Mouse (Mus musculus): ENCODE results near the gene Cdk17. TPM values are rescaled to one million over a fixed set of nuclear protein-coding genes. Genes with fewer than 3 reads are reported as not detected.

Gene Cdk17
- polyA plus RNA-seq (2012; rRNA removed): 139 and 147 TPM in 2 replicates

DNA sequence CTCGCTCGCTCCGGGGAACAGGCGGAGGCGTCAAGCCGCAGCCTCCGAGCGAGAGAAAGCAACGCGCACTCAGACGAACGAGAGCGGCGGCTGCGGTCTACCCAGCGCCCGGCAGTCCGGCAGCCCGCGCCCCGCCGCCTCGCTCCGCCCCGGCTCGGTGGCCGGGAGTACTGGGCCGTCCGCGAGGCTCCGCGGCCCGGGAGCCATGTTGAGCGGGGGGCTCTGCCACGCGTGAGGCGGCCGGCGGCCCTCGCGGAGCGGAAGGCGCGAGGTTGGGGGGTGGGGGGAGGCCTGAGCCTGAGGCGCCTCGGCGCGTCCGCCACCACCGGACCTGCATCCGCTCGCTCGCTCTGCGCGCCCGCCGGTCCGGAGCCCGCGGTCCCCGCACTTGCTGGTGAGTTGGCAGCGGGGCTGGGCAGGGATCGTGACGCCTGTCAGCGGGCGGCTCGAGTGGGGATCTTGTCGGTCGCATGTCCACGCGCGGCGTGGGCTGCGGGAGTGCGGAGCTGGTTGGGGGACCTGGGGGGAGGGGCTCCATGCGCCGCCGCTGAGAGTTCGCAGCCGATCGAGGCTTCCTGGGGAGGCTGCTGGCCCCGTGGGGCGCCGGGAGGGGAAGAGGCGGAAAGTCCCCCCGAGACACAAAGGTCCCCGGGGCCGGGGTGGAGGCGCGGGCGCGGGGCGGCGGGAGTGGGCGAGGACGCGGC is at the start of gene Cdk17:
TSS of gene Cdk17 (plus strand) at position 69 of the 704 bp plus-strand sequence.
- peak in 1 of 2 experiments; percentile 49 for DNase-seq (ENCODE audit: extremely low spot score in 1 of 2, low spot score in 1 of 2)

DNA sequence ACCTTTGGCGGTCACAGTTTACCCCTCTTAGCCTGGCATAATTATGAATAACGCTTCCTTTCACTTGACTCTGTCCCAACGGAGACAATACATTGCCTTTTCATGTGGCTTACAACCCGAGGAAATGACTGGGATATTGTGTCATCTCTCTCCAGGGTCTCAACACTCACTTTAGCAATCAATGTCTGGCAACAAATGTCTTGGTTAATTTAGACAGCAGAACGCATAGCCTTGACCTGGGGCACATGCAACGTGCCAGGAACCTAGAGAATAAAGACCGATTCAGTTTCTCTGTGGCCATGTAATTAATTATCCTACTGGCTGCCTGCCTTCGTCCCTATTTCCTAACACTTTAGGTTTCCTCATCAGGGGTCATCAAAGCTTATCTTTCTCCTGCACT is 49.3 kb upstream of the Cdk17 start:
- no peak for DNase-seq (ENCODE audit: extremely low spot score in 1 of 2, low spot score in 1 of 2)

DNA sequence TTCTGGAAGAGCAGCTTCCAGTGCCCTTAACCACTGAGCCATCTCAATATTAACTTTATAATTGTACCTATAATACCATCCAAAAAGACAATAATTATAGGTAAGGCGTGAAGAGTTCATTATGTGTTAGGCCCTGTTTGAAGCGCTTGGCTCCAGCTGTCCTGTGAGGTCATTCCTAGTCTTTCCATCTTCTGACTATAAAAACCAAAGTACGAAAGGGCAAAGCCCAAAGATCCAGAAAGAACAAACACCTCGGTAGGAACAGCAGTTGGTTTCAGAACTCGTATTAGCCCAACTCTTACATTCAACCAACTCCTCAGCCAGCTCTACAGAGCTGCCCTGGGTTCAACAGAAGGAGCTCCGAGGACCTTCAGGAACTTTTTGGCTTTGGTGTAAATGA is 48.7 kb upstream of the Cdk17 start:
- DNase-seq (ENCODE audit: extremely low spot score in 1 of 2, low spot score in 1 of 2): no peak

DNA sequence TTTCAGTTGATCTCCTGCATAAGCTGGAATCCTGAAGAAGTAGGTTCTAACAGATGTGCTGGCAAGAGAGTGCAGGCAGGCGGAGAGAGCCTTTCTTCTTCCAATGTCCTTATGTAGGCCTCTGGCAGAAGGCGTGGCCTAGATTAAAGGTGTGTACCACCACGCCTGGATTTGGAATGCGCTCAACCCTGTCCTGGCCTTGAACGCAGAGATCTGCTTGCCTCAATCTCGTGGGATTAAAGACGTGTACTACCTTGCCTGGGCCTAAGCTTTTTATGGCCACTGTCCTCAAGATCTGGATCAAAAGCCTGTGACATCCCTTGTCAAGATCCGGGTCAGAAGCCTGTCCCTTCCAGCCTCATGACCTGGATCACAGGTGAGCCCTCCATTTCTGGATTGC is 46.7 kb upstream of the Cdk17 start:
- no peak for DNase-seq (ENCODE audit: extremely low spot score in 1 of 2, low spot score in 1 of 2)

DNA sequence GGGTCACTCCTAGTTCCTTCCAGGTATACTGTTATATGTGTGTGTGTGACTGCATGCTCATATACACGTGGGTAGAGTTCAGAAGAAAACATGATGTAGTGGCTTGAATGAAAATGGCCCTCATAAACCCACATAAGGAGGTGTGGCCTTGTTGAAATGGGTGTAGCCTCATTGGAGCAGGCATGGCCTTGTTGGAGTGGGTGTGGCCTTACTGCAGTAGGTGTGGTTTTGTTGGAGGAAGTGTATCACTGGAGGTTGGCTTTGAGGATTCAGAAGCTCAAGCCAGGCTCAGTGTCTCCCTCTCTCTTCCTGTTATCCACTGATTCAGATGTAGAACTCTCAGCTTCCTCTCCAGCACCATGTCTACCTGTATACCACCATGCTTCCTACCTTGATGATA is 45.9 kb upstream of the Cdk17 start:
- DNase-seq (ENCODE audit: extremely low spot score in 1 of 2, low spot score in 1 of 2): no peak

- DNase-seq (ENCODE audit: extremely low spot score in 1 of 2, low spot score in 1 of 2): no peak
Observed at GRCm38 (mm10) chr10:93115743-93116142, 44.9 kb upstream of the Cdk17 start.

DNA sequence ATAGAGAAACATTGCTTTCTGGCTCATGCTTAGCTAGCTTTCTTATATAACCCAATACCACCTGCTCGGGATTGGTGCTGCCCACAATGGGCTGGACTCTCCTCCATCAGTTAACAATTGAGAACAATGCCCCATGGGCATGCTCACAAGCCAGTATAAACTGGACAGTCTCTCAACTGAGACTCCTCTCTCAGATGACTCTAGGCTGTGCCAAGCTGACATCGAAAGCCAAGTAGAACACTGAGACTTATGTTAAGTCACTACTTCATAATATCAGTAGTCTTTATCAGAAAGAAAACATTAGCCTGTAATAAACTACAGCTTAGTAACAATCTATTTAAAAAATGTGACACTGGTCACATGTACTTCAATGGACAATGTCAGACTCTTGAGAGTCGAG is 44.0 kb upstream of the Cdk17 start:
- DNase-seq (ENCODE audit: extremely low spot score in 1 of 2, low spot score in 1 of 2): no peak

DNA sequence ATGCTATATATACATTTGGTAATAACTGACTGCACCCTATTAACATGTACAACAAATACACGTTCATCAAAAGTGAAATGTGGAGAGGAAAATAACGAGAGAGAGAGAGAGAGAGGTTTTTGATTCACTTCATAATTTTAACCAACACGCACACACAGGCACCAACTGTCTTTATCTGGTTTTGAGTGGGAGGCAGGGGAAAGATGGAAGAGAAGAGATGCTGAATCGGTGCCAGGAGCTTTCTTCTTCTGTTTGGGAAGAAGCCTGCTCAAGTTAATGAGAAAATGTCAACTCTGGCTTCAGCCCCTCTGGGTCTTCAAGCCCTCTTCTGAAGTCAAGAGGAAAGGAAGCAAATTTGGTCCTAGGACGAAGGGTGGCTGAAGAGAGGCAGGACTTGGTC is 40.9 kb upstream of the Cdk17 start:
- DNase-seq (ENCODE audit: extremely low spot score in 1 of 2, low spot score in 1 of 2): peak in 1 of 2 experiments; percentile 84

- DNase-seq (ENCODE audit: extremely low spot score in 1 of 2, low spot score in 1 of 2): no peak
Observed at GRCm38 (mm10) chr10:93121262-93121860, 39.3 kb upstream of the Cdk17 start.

DNA sequence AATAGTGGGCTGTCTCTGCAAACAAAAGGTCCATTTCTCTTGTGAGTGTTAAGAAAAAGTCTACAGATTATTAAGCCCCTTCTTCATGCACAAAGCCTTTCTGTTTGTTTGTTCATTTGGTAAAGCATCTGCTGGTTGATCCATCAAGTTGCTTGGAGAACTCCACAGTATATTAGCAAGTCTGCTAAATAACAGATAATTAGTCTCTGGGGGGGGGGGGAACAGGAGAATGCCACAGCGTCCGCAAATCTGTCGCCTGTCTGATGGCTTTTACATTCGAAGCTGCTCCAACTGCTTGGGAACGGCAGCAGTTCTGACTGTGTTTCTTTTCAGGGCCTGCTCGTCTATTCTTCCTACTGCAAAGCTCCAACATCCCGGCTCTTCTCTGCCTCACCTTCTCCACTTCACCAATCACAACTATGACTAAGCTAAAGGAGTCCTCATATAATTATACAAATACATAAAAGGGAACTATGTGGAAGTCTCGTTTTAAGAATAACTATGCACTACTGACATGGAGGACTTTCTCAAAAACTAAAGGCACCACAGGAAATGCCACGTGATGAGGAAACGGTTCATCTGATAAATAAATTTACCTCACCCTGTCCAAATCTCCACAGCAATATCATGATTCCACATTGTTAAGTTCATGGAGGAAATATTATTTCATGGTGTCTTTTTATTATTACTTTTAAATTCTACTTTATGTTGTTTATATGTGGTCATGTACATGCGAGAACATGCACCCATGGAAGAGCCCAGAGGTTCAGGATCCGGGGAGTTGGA is 38.1 kb upstream of the Cdk17 start:
- DNase-seq (ENCODE audit: extremely low spot score in 1 of 2, low spot score in 1 of 2): no peak

GRCm38 (mm10) chr10:93123310-93123709 is 37.4 kb upstream of the Cdk17 start:
- DNase-seq (ENCODE audit: extremely low spot score in 1 of 2, low spot score in 1 of 2): no peak

DNA sequence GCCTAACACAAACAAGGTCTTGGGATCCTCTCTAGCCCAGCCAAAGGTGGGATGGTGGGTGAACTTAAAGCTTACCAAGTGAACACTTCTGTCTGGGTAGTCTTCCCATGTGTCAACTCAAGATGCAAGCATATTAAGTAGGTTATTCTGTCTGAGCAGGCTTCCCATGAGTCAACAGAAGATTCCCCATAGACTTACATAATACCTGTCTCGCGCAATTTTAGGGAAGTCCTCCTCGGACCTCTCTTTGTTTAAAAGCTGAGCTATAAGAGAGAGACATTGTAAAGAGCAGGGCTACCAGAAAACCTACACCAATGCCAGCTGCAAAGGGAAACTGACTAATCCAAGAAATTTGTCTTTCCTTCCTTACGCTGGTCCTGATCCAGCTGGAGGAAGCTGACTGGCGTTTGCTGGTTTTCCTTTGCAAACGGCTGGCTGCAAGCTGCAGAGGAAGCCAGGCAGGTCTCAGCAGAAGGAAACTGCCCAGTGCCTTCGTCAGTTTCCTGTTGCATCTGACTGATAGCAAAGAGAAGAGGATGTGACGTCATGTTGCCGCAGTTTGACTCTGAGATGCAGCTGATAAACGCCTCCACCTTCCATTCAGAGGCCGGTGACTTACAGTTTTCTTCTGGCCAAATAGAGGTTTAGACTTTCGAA is 36.6 kb upstream of the Cdk17 start:
- peak in 1 of 2 experiments; percentile 46 for DNase-seq (ENCODE audit: extremely low spot score in 1 of 2, low spot score in 1 of 2)

- DNase-seq (ENCODE audit: extremely low spot score in 1 of 2, low spot score in 1 of 2): no peak
Observed at GRCm38 (mm10) chr10:93126025-93126424, 34.6 kb upstream of the Cdk17 start.

DNA sequence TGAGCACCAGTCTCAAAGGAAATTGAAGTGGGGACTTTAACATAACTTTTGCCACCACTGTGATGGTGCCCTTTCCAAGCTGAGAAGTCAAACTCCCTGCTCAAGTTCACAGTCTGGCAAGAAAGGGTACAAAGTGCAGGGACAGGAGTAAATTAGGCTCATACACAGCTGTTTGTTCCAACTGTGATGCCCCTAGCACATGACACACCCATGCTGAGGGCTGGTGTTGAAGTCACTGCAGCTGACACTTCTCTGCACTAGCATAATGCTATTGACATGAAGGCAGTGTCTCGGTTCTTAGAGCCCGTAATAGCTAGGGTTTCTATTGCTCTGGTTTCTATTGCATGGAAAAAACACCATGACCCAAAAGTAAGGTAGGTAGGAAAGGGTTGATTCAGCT is 32.1 kb upstream of the Cdk17 start:
- DNase-seq (ENCODE audit: extremely low spot score in 1 of 2, low spot score in 1 of 2): no peak

DNA sequence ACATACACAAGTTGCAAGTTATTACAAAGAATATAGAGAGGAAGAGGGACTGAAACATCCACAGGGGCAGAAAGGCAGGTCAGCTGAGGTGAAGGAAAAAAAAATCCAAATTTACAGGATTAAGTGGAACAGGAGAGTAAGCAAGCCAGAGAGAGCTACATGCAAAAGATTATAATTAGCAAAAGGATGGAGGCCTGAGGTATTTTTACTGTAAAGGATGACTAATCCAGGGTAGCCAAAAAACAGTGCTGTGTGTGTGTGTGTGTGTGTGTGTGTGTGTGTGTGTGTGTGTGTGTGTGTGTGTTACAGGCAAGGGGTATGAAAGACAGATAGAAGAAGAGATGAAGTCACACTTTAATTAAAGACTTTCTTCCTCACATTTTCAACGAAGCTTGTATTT is 31.3 kb upstream of the Cdk17 start:
- DNase-seq (ENCODE audit: extremely low spot score in 1 of 2, low spot score in 1 of 2): peak in 1 of 2 experiments; percentile 63

GRCm38 (mm10) chr10:93129904-93130455 is 30.7 kb upstream of the Cdk17 start:
- no peak for DNase-seq (ENCODE audit: extremely low spot score in 1 of 2, low spot score in 1 of 2)

- DNase-seq (ENCODE audit: extremely low spot score in 1 of 2, low spot score in 1 of 2): no peak
Observed at GRCm38 (mm10) chr10:93130456-93130940, 30.2 kb upstream of the Cdk17 start.

GRCm38 (mm10) chr10:93131865-93132566 is 28.7 kb upstream of the Cdk17 start:
- DNase-seq (ENCODE audit: extremely low spot score in 1 of 2, low spot score in 1 of 2): no peak

DNA sequence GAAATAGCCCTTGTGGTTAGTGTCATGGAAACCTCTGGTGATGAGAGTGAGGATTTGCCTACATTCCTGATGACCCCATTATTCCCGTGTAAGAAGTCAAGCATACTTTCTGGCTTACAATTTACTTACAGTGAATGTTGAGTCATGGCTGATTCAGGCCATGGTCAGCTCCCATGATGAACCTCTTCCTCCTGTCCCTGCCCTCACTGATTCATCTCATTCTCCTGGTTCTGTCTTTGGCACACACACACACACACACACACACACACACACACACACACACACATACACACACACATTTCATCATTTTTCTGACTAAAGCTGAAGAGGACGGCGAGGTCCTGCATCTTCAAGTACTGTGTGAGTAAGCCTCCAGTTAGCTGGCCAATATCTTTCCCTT is 21.9 kb upstream of the Cdk17 start:
- no peak for DNase-seq (ENCODE audit: extremely low spot score in 1 of 2, low spot score in 1 of 2)

DNA sequence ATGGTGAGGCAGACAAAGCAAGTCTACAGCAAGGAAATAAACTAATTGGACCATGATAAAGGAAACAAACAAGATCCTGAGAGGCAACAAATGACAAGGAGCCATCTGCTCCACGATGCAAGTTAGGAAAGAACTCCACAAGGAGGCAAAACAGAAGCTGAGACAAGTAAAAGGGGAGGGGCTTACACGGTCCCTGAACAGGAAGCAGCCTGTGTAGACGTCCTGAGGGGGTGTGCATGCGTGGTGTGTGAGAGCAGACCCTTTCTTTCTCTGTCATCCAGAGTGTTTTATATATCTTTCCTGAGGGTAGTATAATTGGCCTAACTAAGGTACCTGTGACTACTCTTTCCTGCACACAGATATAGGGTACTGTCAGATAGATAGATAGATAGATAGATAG is 19.9 kb upstream of the Cdk17 start:
- DNase-seq (ENCODE audit: extremely low spot score in 1 of 2, low spot score in 1 of 2): no peak
